Mouse (Mus musculus): ENCODE data around the gene Ccdc141. TPM values are rescaled to one million over a fixed set of nuclear protein-coding genes. Genes with fewer than 3 reads are reported as not detected.

The Ccdc141 gene
- polyA plus RNA-seq, 1 experiment from 2014 or later, result 2.2 TPM

GRCm38 (mm10) chr2:77056367-77056766, 114.1 kb downstream of the Ccdc141 start:
- no peak for ATAC-seq
- no peaks in the 10 kb centered on the region for H3K36me3 ChIP-seq (ENCODE audit: control insufficient read depth, insufficient read depth)
- H3K9me3 ChIP-seq (ENCODE audit: control insufficient read depth), result no peaks in the 10 kb centered on the region
- no peak for TF ChIP-seq CTCF (IDR thresholded peaks at IDR 0.05; ENCODE audit: low read depth)
- no peak overlapping the region for H3K27ac ChIP-seq (ENCODE audit: low read depth, low read length)
- H3K4me3 ChIP-seq (ENCODE audit: low read depth, low read length), result no peak overlapping the region
- H3K4me2 ChIP-seq (replicated peaks; ENCODE audit: low read depth), result no peak overlapping the region
- H3K9ac ChIP-seq (ENCODE audit: low read depth, low read length), result no peak overlapping the region
- H3K27me3 ChIP-seq (replicated peaks; ENCODE audit: control insufficient read depth, insufficient read depth, low read length), result no peaks in the 10 kb centered on the region
- 46% methylated on average over 11 of the region's 11 CpGs for WGBS
- no peaks in the 10 kb centered on the region for H3K4me1 ChIP-seq (replicated peaks; ENCODE audit: control insufficient read depth, insufficient read depth, low read length)

GRCm38 (mm10) chr2:77042912-77043311, 127.5 kb downstream of the Ccdc141 start:
- Histone ChIP-seq H3K9ac (ENCODE audit: low read depth, low read length) (no peak overlapping the region), H3K27me3 (replicated peaks; ENCODE audit: control insufficient read depth, insufficient read depth, low read length) (no peaks in the 10 kb centered on the region), H3K9me3 (ENCODE audit: control insufficient read depth) (no peaks in the 10 kb centered on the region), H3K36me3 (ENCODE audit: control insufficient read depth, insufficient read depth) (no peaks in the 10 kb centered on the region), H3K27ac (ENCODE audit: low read depth, low read length) (no peak overlapping the region), H3K4me3 (ENCODE audit: low read depth, low read length) (no peak overlapping the region), H3K4me2 (replicated peaks; ENCODE audit: low read depth) (no peak overlapping the region), H3K4me1 (replicated peaks; ENCODE audit: control insufficient read depth, insufficient read depth, low read length) (no peaks in the 10 kb centered on the region)
- no peak for TF ChIP-seq CTCF (IDR thresholded peaks at IDR 0.05; ENCODE audit: low read depth)
- ATAC-seq, result no peak
- WGBS, result 76% methylated on average over 3 of the region's 3 CpGs

- no peak for ATAC-seq
- Histone ChIP-seq H3K36me3 (ENCODE audit: control insufficient read depth, insufficient read depth) (no peaks in the 10 kb centered on the region), H3K4me2 (replicated peaks; ENCODE audit: low read depth) (no peak overlapping the region), H3K27ac (ENCODE audit: low read depth, low read length) (no peak overlapping the region), H3K9ac (ENCODE audit: low read depth, low read length) (no peak overlapping the region), H3K4me3 (ENCODE audit: low read depth, low read length) (no peak overlapping the region), H3K9me3 (ENCODE audit: control insufficient read depth) (no peaks in the 10 kb centered on the region), H3K4me1 (replicated peaks; ENCODE audit: control insufficient read depth, insufficient read depth, low read length) (no peaks in the 10 kb centered on the region), H3K27me3 (replicated peaks; ENCODE audit: control insufficient read depth, insufficient read depth, low read length) (no peaks in the 10 kb centered on the region)
- TF ChIP-seq CTCF (IDR thresholded peaks at IDR 0.05; ENCODE audit: low read depth), result no peak
- WGBS, result 92% methylated on average over 3 of the region's 3 CpGs
These were observed 130.8 kb downstream of the Ccdc141 start for GRCm38 (mm10) chr2:77039683-77040082.

- no peaks in the 10 kb centered on the region for H3K27me3 ChIP-seq (replicated peaks; ENCODE audit: control insufficient read depth, insufficient read depth, low read length)
- H3K4me2 ChIP-seq (replicated peaks; ENCODE audit: low read depth), result no peak overlapping the region
- no peak overlapping the region for H3K4me3 ChIP-seq (ENCODE audit: low read depth, low read length)
- no peak overlapping the region for H3K27ac ChIP-seq (ENCODE audit: low read depth, low read length)
- H3K4me1 ChIP-seq (replicated peaks; ENCODE audit: control insufficient read depth, insufficient read depth, low read length), result no peaks in the 10 kb centered on the region
- H3K9ac ChIP-seq (ENCODE audit: low read depth, low read length), result no peak overlapping the region
- no peaks in the 10 kb centered on the region for H3K36me3 ChIP-seq (ENCODE audit: control insufficient read depth, insufficient read depth)
- TF ChIP-seq CTCF (IDR thresholded peaks at IDR 0.05; ENCODE audit: low read depth), result no peak
- ATAC-seq, result no peak
- 79% methylated on average over 4 of the region's 4 CpGs for WGBS
- H3K9me3 ChIP-seq (ENCODE audit: control insufficient read depth), result no peaks in the 10 kb centered on the region
These were observed 131.2 kb downstream of the Ccdc141 start for GRCm38 (mm10) chr2:77039281-77039680.

- Histone ChIP-seq H3K9ac (ENCODE audit: low read depth, low read length) (no peak overlapping the region), H3K4me3 (ENCODE audit: low read depth, low read length) (no peak overlapping the region), H3K27me3 (replicated peaks; ENCODE audit: control insufficient read depth, insufficient read depth, low read length) (no peaks in the 10 kb centered on the region), H3K27ac (ENCODE audit: low read depth, low read length) (no peak overlapping the region), H3K4me2 (replicated peaks; ENCODE audit: low read depth) (no peak overlapping the region), H3K9me3 (ENCODE audit: control insufficient read depth) (no peaks in the 10 kb centered on the region), H3K4me1 (replicated peaks; ENCODE audit: control insufficient read depth, insufficient read depth, low read length) (no peaks in the 10 kb centered on the region), H3K36me3 (ENCODE audit: control insufficient read depth, insufficient read depth) (no peaks in the 10 kb centered on the region)
- no peak for ATAC-seq
- WGBS, result 86% methylated on average over 10 of the region's 10 CpGs
- TF ChIP-seq CTCF (IDR thresholded peaks at IDR 0.05; ENCODE audit: low read depth), result no peak
These were observed 133.2 kb downstream of the Ccdc141 start for GRCm38 (mm10) chr2:77037211-77037610.

- no peak for TF ChIP-seq CTCF (IDR thresholded peaks at IDR 0.05; ENCODE audit: low read depth)
- H3K4me1 ChIP-seq (replicated peaks; ENCODE audit: control insufficient read depth, insufficient read depth, low read length), result no peaks in the 10 kb centered on the region
- H3K4me3 ChIP-seq (ENCODE audit: low read depth, low read length), result no peak overlapping the region
- no peak overlapping the region for H3K27ac ChIP-seq (ENCODE audit: low read depth, low read length)
- no peaks in the 10 kb centered on the region for H3K9me3 ChIP-seq (ENCODE audit: control insufficient read depth)
- no peak overlapping the region for H3K9ac ChIP-seq (ENCODE audit: low read depth, low read length)
- no peak overlapping the region for H3K4me2 ChIP-seq (replicated peaks; ENCODE audit: low read depth)
- ATAC-seq, result no peak
- H3K36me3 ChIP-seq (ENCODE audit: control insufficient read depth, insufficient read depth), result no peaks in the 10 kb centered on the region
- WGBS, result 89% methylated on average over 4 of the region's 4 CpGs
- no peaks in the 10 kb centered on the region for H3K27me3 ChIP-seq (replicated peaks; ENCODE audit: control insufficient read depth, insufficient read depth, low read length)
These were observed 136.3 kb downstream of the Ccdc141 start for GRCm38 (mm10) chr2:77034112-77034511.

Measured in intestine, postnatal 0 days (tissue).